Mouse (Mus musculus) cerebellum, postnatal 25 days (tissue): ENCODE measurements at regions not wholly inside any gene's neighbourhood (a gene's known extent, or its start where the extent isn't known, plus 50 kb on each side); places are given as distances from the start of the nearest gene placed in this dataset.
A peak's percentile ranks its signal among the peaks of the same experiment; 100 is the strongest.

Source experiments
- DNase-seq, 2 experiments: peaks; one replicate each; pipeline ENCODE4 v3.0.0; 2021; ENCODE audit warnings: mixed read lengths in 2 of 2

- no peak for DNase-seq
Measured at GRCm38 (mm10) chr6:17157270-17157669, 92.3 kb downstream of the Tes start.

GRCm38 (mm10) chr6:17169971-17170781 is 105.2 kb downstream of the Tes start:
- DNase-seq, result peak; percentile 19 to 29

GRCm38 (mm10) chr6:17170782-17171272 is 105.9 kb downstream of the Tes start:
- DNase-seq, result peak in 1 of 2 experiments; percentile 26

GRCm38 (mm10) chr6:17171273-17172011 is 106.5 kb downstream of the Tes start:
- DNase-seq, result peak; percentile 14 to 17

- no peak for DNase-seq
Measured at GRCm38 (mm10) chr6:17172050-17172449, 107.1 kb downstream of the Tes start.

- DNase-seq, result no peak
Measured at GRCm38 (mm10) chr6:17177153-17177552, 103.8 kb upstream of the Cav2 start.

GRCm38 (mm10) chr6:17179476-17179875 is 101.5 kb upstream of the Cav2 start:
- DNase-seq, result no peak

- DNase-seq, result no peak
Measured at GRCm38 (mm10) chr6:17186604-17187003, 94.4 kb upstream of the Cav2 start.

- no peak for DNase-seq
Measured at GRCm38 (mm10) chr6:17187106-17187505, 93.9 kb upstream of the Cav2 start.

GRCm38 (mm10) chr6:17195538-17195937 is 85.4 kb upstream of the Cav2 start:
- no peak for DNase-seq

GRCm38 (mm10) chr6:17197728-17198397 is 83.1 kb upstream of the Cav2 start:
- DNase-seq, result peak in 1 of 2 experiments; percentile 4

- DNase-seq, result no peak
Measured at GRCm38 (mm10) chr6:17198876-17199275, 82.1 kb upstream of the Cav2 start.

GRCm38 (mm10) chr6:17201916-17202636 is 78.9 kb upstream of the Cav2 start:
- no peak for DNase-seq

GRCm38 (mm10) chr6:17203302-17203701 is 77.7 kb upstream of the Cav2 start:
- DNase-seq, result no peak

GRCm38 (mm10) chr6:17203900-17204686 is 76.9 kb upstream of the Cav2 start:
- DNase-seq, result no peak

GRCm38 (mm10) chr6:17206932-17207331 is 74.1 kb upstream of the Cav2 start:
- DNase-seq, result no peak

- DNase-seq, result no peak
Measured at GRCm38 (mm10) chr6:17209792-17210191, 71.2 kb upstream of the Cav2 start.

- DNase-seq, result no peak
Measured at GRCm38 (mm10) chr6:17211346-17211745, 69.6 kb upstream of the Cav2 start.

GRCm38 (mm10) chr6:17214774-17215173 is 66.2 kb upstream of the Cav2 start:
- DNase-seq, result no peak

- DNase-seq, result no peak
Measured at GRCm38 (mm10) chr6:17216442-17216841, 64.5 kb upstream of the Cav2 start.

GRCm38 (mm10) chr6:17223744-17224143 is 57.2 kb upstream of the Cav2 start:
- DNase-seq, result no peak

GRCm38 (mm10) chr6:17224852-17225251 is 56.1 kb upstream of the Cav2 start:
- no peak for DNase-seq
